Mouse (Mus musculus) c-Kit-negative CD71-positive TER-119-positive erythroid progenitor cells, embryonic 14.5 days (primary cell): Measurements from ENCODE around the gene Mfsd12.

ENCODE experiments used
- DNase-seq: peaks from one replicate; pipeline ENCODE4 v3.0.0-alpha.2; 2013; ENCODE audit warnings: low read depth, low spot score

Mfsd12 gene

DNA sequence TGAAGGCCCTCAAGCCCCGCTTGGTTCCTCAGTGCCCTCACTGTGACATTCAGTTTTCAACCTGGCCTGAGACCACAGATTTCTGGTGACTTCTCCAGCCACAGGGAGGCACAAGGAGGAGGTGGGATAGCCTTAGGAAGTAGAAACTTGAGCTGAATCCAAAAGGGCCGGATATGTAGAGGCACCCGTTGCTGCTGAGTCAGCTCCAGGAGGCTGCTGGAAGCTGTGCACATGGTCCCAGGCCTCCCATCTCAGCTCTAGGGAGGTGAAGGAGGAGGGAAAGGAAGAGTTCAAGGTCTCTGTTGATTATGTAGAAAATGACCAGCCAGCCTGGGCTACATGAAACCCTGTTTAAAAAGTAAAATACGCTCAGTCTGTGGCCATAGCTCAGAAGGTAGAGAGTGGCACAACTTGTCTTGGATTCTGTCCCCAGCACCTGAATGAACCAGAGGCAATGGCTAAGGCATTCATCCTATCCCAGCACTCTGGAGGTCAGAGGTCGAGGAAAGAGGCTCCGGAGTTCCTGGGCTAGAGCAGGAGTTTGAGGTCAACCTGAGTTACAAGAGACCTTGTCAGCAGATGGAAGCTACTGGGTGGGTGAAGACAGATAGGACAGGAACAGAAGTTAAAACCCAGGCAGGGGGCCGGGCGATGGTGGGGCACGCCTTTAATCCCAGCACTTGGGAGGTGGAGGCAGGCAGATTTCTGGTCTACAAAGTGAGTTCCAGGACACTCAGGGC is 2.4 kb upstream of the Mfsd12 start:
- no peak for DNase-seq

DNA sequence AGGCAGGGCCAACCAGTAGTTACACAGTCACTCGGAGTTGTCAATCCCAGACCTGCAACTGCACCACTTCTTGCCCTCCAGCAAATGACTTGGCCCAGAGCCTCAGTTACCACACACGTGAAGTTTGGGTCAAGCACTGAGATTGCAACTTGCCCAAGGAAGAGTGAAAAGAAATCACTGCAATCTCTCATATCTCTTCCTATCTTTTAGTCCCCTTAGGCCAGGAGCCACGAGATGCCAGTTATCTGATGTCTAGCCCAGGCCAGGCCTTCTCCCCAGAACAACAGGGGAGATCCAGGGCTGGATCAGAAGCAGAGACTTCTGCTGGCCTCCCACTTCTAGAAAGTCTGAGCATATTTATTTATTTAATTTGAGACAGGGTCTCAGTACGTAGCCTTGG is 1.8 kb upstream of the Mfsd12 start:
- DNase-seq = no peak

- no peak for DNase-seq
Observed at GRCm38 (mm10) chr10:81356352-81356990, 820 bp upstream of the Mfsd12 start.

DNA sequence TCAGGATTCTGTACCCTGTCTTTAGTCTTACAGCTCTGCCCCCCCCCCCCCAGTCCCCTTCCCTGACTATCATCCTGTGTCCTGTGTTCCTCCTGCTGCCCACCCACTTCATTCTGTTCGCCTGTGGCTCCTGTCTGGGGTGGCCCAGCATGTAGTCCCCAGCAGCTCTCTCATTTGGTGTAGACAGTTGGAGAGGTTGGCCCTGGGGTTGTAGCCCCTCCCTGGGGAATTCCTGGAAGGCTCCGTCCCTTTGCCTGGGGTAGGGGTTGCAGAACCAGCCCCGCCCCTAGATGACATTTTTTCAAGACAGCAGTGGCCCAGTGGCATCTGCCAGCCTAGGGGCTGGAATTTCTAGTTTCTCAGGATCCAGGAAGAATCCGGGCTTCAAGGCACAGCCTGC is 918 bp downstream of the Mfsd12 start:
- no peak for DNase-seq

- no peak for DNase-seq
Observed at GRCm38 (mm10) chr10:81358841-81359240, 1.6 kb downstream of the Mfsd12 start.

DNA sequence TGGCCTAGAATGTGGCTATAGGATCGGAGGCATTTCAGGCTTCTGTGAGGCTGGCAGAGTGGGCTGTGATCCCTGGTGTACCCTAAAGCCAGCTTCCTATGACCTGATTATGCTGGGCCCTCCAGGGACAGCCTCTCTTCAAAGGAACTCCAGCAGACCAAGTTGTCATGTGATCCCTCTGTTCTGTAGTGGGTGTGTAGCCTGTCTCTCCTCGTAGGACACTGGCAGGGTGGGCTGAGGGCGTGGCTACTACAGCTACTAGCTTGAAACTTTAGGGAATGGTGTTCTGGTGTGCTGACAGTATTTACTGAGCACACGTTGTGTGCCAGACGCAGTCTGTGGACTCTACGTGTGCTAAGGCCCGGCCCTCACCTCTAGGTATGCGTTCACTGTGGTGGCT is 3.4 kb downstream of the Mfsd12 start:
- no peak for DNase-seq

GRCm38 (mm10) chr10:81362336-81362949 is 5.2 kb downstream of the Mfsd12 start:
- DNase-seq = peak; percentile 77

GRCm38 (mm10) chr10:81363436-81364346 is 6.4 kb downstream of the Mfsd12 start:
- DNase-seq = no peak

- DNase-seq = no peak
Observed at GRCm38 (mm10) chr10:81364666-81365065, 7.4 kb downstream of the Mfsd12 start.

DNA sequence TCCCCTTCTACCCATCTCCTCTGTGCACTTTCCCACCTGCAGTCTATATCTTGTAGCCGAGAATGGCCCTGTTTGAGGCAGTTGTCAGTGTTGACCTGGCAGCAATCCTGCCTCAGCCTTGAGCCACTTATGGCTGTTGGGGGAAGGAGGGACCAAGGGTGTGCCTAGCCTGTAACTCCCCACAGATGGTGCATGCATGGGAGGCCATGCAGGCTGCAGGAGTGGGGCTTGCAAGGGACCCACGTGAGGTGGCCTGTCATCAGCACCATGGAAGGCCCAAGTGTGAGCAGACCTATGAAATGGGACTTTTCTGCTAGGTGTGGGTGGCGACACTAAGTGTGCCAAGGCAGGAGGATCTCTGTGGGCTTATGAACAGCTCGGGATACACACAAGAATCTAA is 7.8 kb downstream of the Mfsd12 start:
- DNase-seq = no peak

DNA sequence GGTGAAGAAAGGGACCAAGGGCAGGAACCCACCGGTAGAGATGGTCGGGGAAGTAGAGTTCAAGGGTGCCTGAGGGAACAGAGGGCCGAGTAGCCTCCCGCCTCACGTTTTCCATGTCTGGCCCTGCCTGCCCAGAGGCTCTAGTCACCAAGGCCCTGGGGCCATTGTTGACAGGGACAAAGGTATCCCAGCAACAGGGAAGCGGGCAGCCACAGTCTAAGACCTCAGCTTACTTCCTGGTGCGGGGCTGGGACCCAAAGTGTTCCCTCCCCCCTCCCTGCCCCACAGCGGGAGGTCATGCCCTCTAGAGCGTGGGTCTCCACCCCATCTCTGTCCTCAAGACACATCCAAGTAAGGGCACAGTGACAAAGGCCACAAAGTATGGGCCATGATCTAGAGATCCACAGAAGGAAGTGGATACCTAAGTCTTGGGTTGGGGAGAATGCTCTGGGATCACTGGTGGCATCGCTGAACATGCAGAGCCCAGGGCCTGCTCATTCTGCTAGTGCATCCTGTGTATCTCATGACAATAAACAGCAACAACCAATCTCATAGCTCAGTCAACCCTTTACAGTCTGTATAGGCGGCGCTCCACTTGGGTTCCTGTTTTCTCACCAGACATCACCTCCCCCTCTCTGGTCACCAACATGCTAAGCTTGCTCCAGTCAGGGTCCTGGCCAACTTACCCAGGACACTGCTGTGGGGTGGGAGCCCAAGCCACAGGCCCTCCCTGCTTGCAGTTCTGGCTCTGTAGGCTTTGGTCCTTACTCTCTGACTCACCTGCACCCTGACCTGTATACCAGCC is 8.6 kb downstream of the Mfsd12 start, which contains the start of gene 4930404N11Rik:
TSS of gene 4930404N11Rik (minus strand) at position 145 of the 805 bp plus-strand sequence.
- no peak for DNase-seq

DNA sequence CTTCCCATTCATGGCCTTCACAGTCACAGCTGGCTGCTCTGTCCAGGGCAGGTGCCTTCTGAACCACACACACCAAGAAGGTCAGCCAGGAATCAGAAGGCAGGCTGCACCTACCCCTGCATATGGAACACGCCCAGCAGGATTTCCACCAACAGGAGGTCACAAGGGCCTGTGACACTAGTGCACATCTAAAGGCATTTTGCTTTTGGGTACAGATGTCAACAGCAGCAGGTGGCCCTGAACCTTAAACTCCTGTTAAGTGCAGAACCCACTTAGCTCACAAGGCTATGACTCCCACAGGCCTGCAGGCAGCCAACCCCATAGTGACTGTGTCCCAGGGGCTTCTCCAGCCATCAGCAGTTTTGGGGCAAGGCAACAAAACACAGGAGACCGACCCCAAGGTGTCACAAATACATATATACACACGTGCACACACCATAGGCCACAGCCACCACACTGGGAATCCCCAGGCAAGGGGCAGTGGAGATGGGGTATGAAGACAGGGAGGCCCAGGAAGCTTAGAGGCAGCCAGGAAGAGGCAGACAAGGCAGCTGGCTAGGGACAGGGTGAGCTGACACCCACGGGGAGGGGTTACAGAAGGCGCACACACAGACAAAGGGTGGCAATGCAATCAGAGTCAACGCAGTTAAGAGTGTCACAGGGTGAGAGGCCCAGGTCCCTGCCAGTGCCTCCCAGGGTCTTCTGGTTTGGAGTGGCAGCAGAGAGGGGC is 9.4 kb downstream of the Mfsd12 start:
- no peak for DNase-seq

- DNase-seq = no peak
Observed at GRCm38 (mm10) chr10:81367207-81367495, 9.9 kb downstream of the Mfsd12 start.

DNA sequence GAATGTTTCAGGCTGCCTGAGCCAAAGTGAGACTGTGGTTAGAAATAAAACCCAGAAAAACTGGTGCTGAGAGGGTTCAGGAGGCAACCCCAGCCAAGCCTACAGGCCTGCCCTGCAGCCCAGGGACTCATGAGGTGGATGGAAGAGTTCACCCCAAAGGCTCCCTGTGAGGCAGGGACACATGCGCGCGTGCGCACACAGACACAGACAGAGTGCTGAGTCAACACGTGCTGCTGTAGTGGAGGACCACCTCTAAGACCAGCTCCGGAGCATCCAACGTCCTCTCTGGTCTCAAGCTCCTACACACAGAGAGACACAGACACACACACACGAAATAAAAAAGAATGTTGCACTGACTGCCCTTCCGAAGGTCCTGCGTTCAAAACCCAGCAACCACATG is 18.0 kb downstream of the Mfsd12 start:
- DNase-seq = no peak

- no peak for DNase-seq
Observed at GRCm38 (mm10) chr10:81376561-81377361, 19.5 kb downstream of the Mfsd12 start.

- DNase-seq = no peak
Observed at GRCm38 (mm10) chr10:81377362-81377664, 20.0 kb downstream of the Mfsd12 start.

DNA sequence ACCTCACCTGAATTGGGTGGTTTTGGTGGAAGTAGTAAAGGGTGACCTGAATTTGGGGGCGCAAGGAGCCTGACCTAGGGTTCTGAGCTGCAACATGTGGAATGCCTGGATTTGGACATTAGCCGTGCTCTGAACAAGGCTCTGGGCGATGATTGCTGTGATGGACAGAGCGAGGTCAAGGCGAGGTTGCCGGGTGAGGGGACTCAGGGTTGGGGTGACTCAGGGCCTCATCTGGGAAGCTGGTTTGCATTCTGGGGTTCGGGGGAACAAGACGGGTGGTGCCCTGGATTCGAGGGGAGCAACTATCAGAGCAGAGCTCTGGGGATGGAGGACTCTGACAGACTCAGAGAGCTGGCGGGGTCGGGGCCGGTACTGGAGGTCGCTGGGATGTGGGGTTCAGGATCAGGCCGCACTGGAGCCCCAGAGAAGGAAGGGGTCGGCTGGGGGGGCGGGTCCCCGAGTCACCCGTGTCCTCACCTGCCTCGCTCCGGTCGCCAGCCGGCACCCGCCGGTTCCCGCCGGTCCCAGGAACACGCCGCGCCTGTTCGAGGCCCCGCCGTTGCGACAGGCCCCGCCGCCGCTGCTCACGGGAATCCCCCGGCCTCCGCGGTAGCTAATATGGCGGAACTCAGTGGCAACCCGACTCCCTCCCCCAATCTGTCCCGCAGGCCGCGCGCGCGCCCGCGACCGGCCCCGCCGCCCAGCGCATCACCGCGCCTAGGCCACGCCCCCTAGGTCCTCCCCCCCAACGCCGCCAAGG is 20.7 kb downstream of the Mfsd12 start, which contains the start of gene Fzr1:
TSS of gene Fzr1 (minus strand) at position 724 of the 760 bp plus-strand sequence.
- DNase-seq = no peak

DNA sequence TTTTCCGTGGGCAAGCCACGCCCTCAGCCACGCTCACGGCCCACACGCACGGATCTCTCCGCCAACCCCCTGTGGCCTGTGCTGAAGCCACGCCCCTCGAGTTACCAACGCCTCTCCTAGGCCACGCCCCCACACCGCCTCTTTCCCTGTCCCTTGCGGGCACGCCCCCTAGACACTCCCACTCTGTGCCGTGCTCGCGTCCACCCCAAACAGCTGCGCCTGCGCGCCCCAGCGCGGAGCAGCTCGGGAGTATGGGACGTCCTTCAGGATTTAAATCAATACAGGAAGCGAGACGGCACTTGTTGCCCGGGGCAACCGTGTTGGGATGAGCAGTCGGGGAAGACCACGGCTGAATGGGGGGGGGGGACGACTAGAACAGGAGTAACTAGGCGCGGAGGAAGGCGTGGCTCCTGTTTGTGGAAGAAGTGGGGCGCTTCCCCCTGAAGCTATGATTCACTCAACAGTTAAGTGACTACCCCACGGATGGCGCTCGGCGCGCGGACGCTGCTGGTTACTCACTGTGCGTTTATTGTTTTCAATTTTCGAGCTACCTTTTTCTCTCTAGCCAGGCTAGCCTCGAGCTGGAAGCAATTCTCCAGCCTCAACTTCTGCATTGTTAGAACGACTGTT is 21.4 kb downstream of the Mfsd12 start:
- peak; percentile 100 for DNase-seq

DNA sequence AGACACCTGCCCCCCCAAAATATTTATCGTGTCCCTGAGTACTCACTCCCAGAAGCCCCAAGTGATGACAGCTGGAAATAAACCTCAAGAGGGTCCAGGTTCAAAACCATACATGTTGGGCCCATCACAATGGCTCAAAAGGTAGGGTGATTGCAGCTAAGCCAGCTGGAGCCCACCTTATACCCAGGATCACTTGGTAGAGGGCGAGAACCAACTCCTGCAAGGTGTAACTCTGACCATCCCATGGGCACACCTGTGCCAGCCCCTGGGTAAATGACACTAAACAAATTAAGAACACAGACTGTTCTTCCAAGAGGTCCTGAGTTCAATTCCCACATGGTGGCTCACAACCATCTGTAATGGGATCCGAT is 21.9 kb downstream of the Mfsd12 start:
- DNase-seq = no peak
